Mouse (Mus musculus) CH12.LX (cell line): Measurements from ENCODE around the gene Gcnt2. TPM values are rescaled to one million over a fixed set of nuclear protein-coding genes. Genes with fewer than 3 reads are reported as not detected.

Source experiments
- DNase-seq: peaks from one replicate; pipeline ENCODE4 v3.0.0-alpha.2; 2013; ENCODE audit errors: extremely low read depth
- H3K27ac ChIP-seq: 2 replicates; pipeline ENCODE4 v1.5.1; 2012; ENCODE audit warnings: low read depth, mild to moderate bottlenecking, control low read depth, moderate library complexity; ENCODE audit not compliant: insufficient read depth
- H3K27me3 ChIP-seq: replicated peaks from 2 replicates; pipeline ENCODE3; 2012; ENCODE audit warnings: inconsistent platforms
- H3K36me3 ChIP-seq, 2 experiments: replicated peaks in 1 of 2; 2 replicates each; pipeline versions ENCODE3 to v1.6.1; 2012; ENCODE audit warnings: inconsistent platforms in 1 of 2, low read length in 1 of 2, mild to moderate bottlenecking in 1 of 2, mixed read lengths in 1 of 2, moderate library complexity in 1 of 2; ENCODE audit not compliant: control insufficient read depth in 1 of 2, insufficient read depth in 1 of 2
- H3K4me1 ChIP-seq, 2 experiments: 2 replicates each; pipeline ENCODE4 v1.6.1; 2012; ENCODE audit warnings: inconsistent platforms in 1 of 2, moderate library complexity in 1 of 2; ENCODE audit not compliant: insufficient read depth in 2 of 2, control insufficient read depth in 1 of 2
- H3K4me2 ChIP-seq: 2 replicates; pipeline ENCODE4 v1.6.1; 2012; ENCODE audit warnings: low read depth, mild to moderate bottlenecking, control low read depth; ENCODE audit not compliant: poor library complexity, insufficient read depth, severe bottlenecking
- H3K4me3 ChIP-seq, 3 experiments: fragments of 150-350 bp in 1 of 3; sonication (generic) in 1 of 3; replicated peaks in 1 of 3; 2 replicates each; pipeline versions ENCODE3 to v1.5.1; 2011 to 2012; ENCODE audit warnings: low read depth in 2 of 3, low read length in 2 of 3, mild to moderate bottlenecking in 2 of 3, moderate library complexity in 2 of 3, control low read depth in 1 of 3, improper control_type of control experiment in 1 of 3, inconsistent platforms in 1 of 3, mixed read lengths in 1 of 3; ENCODE audit not compliant: poor library complexity in 1 of 3
- H3K79me2 ChIP-seq: replicated peaks from 2 replicates; pipeline ENCODE4 v1.6.1; 2012; ENCODE audit warnings: mild to moderate bottlenecking, moderate library complexity; ENCODE audit not compliant: control insufficient read depth, poor library complexity, insufficient read depth, severe bottlenecking; ENCODE audit errors: extremely low read depth
- H3K9ac ChIP-seq: 2 replicates; pipeline ENCODE4 v1.6.1; 2012; ENCODE audit warnings: low read depth, mild to moderate bottlenecking, control low read depth, moderate library complexity; ENCODE audit not compliant: insufficient read depth
- H3K9me3 ChIP-seq: replicated peaks from 2 replicates; pipeline ENCODE3; 2012; ENCODE audit warnings: low read length, inconsistent platforms, mixed read lengths
- BHLHE40 ChIP-seq: IDR thresholded peaks from 2 replicates; pipeline ENCODE4 v1.6.1; 2011; ENCODE audit warnings: mild to moderate bottlenecking, low read depth, low read length, improper control_type of control experiment
- CHD1 ChIP-seq: IDR thresholded peaks from 2 replicates; pipeline ENCODE4 v1.6.1; 2012; ENCODE audit warnings: low read depth, low read length, improper control_type of control experiment, inconsistent platforms
- CHD2 ChIP-seq: IDR thresholded peaks from 2 replicates; pipeline ENCODE4 v1.6.1; 2011; ENCODE audit warnings: low read length, improper control_type of control experiment
- E2F4 ChIP-seq: IDR thresholded peaks from 2 replicates; pipeline ENCODE4 v1.6.1; 2011; ENCODE audit warnings: low read depth, low read length, improper control_type of control experiment; ENCODE audit not compliant: insufficient replicate concordance
- ELF1 ChIP-seq: IDR thresholded peaks from 2 replicates; pipeline ENCODE4 v1.6.1; 2014; ENCODE audit warnings: low read depth, mild to moderate bottlenecking, inconsistent platforms, low read length, improper control_type of control experiment
- HCFC1 ChIP-seq: IDR thresholded peaks from 2 replicates; pipeline ENCODE4 v1.6.1; 2012; ENCODE audit warnings: low read depth, mild to moderate bottlenecking, inconsistent platforms, low read length, improper control_type of control experiment
- IRF4 ChIP-seq: IDR thresholded peaks from 2 replicates; pipeline ENCODE4 v1.6.1; 2014; ENCODE audit warnings: low read depth, mild to moderate bottlenecking, inconsistent platforms, low read length, improper control_type of control experiment
- JUN ChIP-seq: IDR thresholded peaks from 2 replicates; pipeline ENCODE4 v1.6.1; 2011; ENCODE audit warnings: low read depth, mild to moderate bottlenecking, low read length, improper control_type of control experiment, moderate library complexity; ENCODE audit not compliant: insufficient read depth
- JUND ChIP-seq: conservative IDR thresholded peaks from 2 replicates; pipeline ENCODE4 v1.6.1; 2011; ENCODE audit warnings: low read depth, low read length, improper control_type of control experiment
- MXI1 ChIP-seq: IDR thresholded peaks from 2 replicates; pipeline ENCODE4 v1.6.1; 2011; ENCODE audit warnings: mild to moderate bottlenecking, low read depth, low read length, improper control_type of control experiment
- PAX5 ChIP-seq: IDR thresholded peaks from 2 replicates; pipeline ENCODE4 v1.6.1; 2012; ENCODE audit warnings: low read length, inconsistent platforms, mixed read lengths
- POLR2A ChIP-seq: IDR thresholded peaks from 2 replicates; pipeline ENCODE4 v1.6.1; 2011; ENCODE audit warnings: low read depth, mild to moderate bottlenecking, improper control_type of control experiment, low read length
- POLR2AphosphoS2 ChIP-seq: IDR thresholded peaks from 2 replicates; pipeline ENCODE4 v1.6.1; 2011; ENCODE audit warnings: low read depth, low read length, improper control_type of control experiment
- RAD21 ChIP-seq: IDR thresholded peaks from 2 replicates; pipeline ENCODE4 v1.6.1; 2011; ENCODE audit warnings: low read depth, mild to moderate bottlenecking, low read length, improper control_type of control experiment, moderate library complexity
- SIN3A ChIP-seq: IDR thresholded peaks from 2 replicates; pipeline ENCODE4 v1.6.1; 2012; ENCODE audit warnings: low read length, improper control_type of control experiment, inconsistent platforms
- TBP ChIP-seq: conservative IDR thresholded peaks from 2 replicates; pipeline ENCODE4 v1.6.1; 2011; ENCODE audit warnings: low read depth, low read length, improper control_type of control experiment
- USF1 ChIP-seq: IDR thresholded peaks from 2 replicates; pipeline ENCODE4 v1.6.1; 2014; ENCODE audit warnings: low read depth, mild to moderate bottlenecking, inconsistent platforms, low read length, improper control_type of control experiment
- ZMIZ1 ChIP-seq: IDR thresholded peaks from 2 replicates; pipeline ENCODE4 v1.6.1; 2012; ENCODE audit warnings: low read depth, mild to moderate bottlenecking, inconsistent platforms, low read length, improper control_type of control experiment
- ZNF384 ChIP-seq: IDR thresholded peaks from 2 replicates; pipeline ENCODE4 v1.6.1; 2012; ENCODE audit warnings: low read depth, low read length, improper control_type of control experiment, inconsistent platforms
- dilution Hi-C: fragments of 300-500 bp; cut with MboI; formaldehyde crosslinking; loops from 2 replicates; pipeline ENCODE4 v1.14.3; 2020; ENCODE audit warnings: low sequenced_read_pairs; ENCODE audit not compliant: extremely low pct_unique_long_range_greater_than_20kb, extremely low pct_ligation_motif_present
- in situ Hi-C: fragments of 300-500 bp; cut with MboI; formaldehyde crosslinking; loops from 3 replicates; pipeline ENCODE4 v1.14.3; 2019; ENCODE audit warnings: low sequenced_read_pairs, low pct_ligation_motif_present, low pct_unique_long_range_greater_than_20kb, mixed read lengths
- polyA plus RNA-seq: library from polyadenylated mRNA; unstranded; fragments of >175 nt; gene quantifications from 2 replicates; pipeline ENCODE4 v1.2.1, GENCODE M21; 2012; ENCODE audit warnings: low read depth; ENCODE audit not compliant: insufficient read length
- total RNA-seq, 2 experiments: library from RNA; depleted of rRNA; stranded (reverse); fragments of 300-350 nt in 1 of 2; fragments of >200 nt in 1 of 2; gene quantifications; 2 replicates each; pipeline ENCODE4 v1.2.3; 2012 to 2014

Gcnt2 gene
- total and polyA plus RNA-seq, 3 experiments = not detected

GRCm38 (mm10) chr13:40863006-40863405 lies 3.5 kb downstream of the Gcnt2 start:
- Histone ChIP-seq H3K27ac (no peak overlapping the region), H3K4me3 (no peak overlapping the region), H3K4me1 (no peaks in the 10 kb centered on the region), H3K79me2 (no peaks in the 10 kb centered on the region)
- TF ChIP-seq HCFC1 (no peak), USF1 (no peak)
- TF ChIP-seq, all 38 proteins: peak for 0
- H3K9me3 ChIP-seq = no peaks in the 10 kb centered on the region
- H3K9ac ChIP-seq = no peak overlapping the region
- no peaks in the 10 kb centered on the region for H3K27me3 ChIP-seq
- H3K4me2 ChIP-seq = no peak overlapping the region
- in situ Hi-C loops (no loop called here), dilution Hi-C loops (no loop called here)
- no peaks in the 10 kb centered on the region for H3K36me3 ChIP-seq
- DNase-seq = no peak

GRCm38 (mm10) chr13:40868844-40869587 lies 9.5 kb downstream of the Gcnt2 start:
- H3K27me3 ChIP-seq = no peaks in the 10 kb centered on the region

GRCm38 (mm10) chr13:40874021-40874420 lies 14.5 kb downstream of the Gcnt2 start:
- in situ Hi-C loops (no loop called here), dilution Hi-C loops (no loop called here)
- Histone ChIP-seq H3K4me1 (peaks cover 0 to 9% of the 10 kb centered on the region in 2 experiments; a peak in 1 of 4 replicates), H3K9me3 (peaks cover 5% of the 10 kb centered on the region), H3K27me3 (no peaks in the 10 kb centered on the region), H3K9ac (no peak overlapping the region), H3K4me3 (no peak overlapping the region), H3K27ac (no peak overlapping the region), H3K36me3 (no peaks in the 10 kb centered on the region), H3K79me2 (no peaks in the 10 kb centered on the region), H3K4me2 (no peak overlapping the region)
- TF ChIP-seq BHLHE40 (no peak), ZMIZ1 (no peak), JUN (no peak), ELF1 (no peak), E2F4 (no peak), JUND (no peak), MXI1 (no peak), CHD1 (no peak), ZNF384 (no peak), CHD2 (no peak), PAX5 (no peak), SIN3A (no peak), POLR2A (no peak)
- DNase-seq = no peak

More at GRCm38 (mm10) chr13:40868844-40869587, 9.5 kb downstream of the Gcnt2 start:
- Histone ChIP-seq H3K79me2 (no peaks in the 10 kb centered on the region), H3K4me2 (no peak overlapping the region), H3K9me3 (peaks cover 5% of the 10 kb centered on the region), H3K4me3 (no peak overlapping the region), H3K9ac (no peak overlapping the region), H3K4me1 (peaks cover 0 to 3% of the 10 kb centered on the region in 2 experiments; a peak in 1 of 4 replicates), H3K27ac (no peak overlapping the region), H3K36me3 (no peaks in the 10 kb centered on the region)
- in situ Hi-C loops = no loop called here
- dilution Hi-C loops = no loop called here
- TF ChIP-seq ELF1 = no peak
- TF ChIP-seq IRF4 = no peak
- no peak for TF ChIP-seq HCFC1
- no peak for TF ChIP-seq BHLHE40
- no peak for TF ChIP-seq POLR2AphosphoS2
- TF ChIP-seq MXI1 = no peak
- no peak for TF ChIP-seq TBP
- TF ChIP-seq RAD21 = no peak
- peak; percentile 7 for DNase-seq
